Mouse (Mus musculus) embryonic fibroblast, embryonic 13.5 days (primary cell): ENCODE measurements at regions not wholly inside any gene's neighbourhood (a gene's known extent, or its start where the extent isn't known, plus 50 kb on each side); places are given as distances from the start of the nearest gene placed in this dataset.

ENCODE experiments used
- H3K27ac ChIP-seq: 2 replicates; pipeline ENCODE4 v1.5.1; 2012; ENCODE audit warnings: low read length, control low read depth, inconsistent platforms; ENCODE audit not compliant: insufficient read depth
- H3K4me1 ChIP-seq: 2 replicates; pipeline ENCODE4 v1.6.1; 2011; ENCODE audit warnings: low read length; ENCODE audit not compliant: control insufficient read depth, insufficient read depth
- H3K4me3 ChIP-seq: 2 replicates; pipeline ENCODE4 v1.5.1; 2011; ENCODE audit warnings: mild to moderate bottlenecking, control low read depth, low read length; ENCODE audit not compliant: insufficient read depth
- CTCF ChIP-seq: IDR thresholded peaks from 2 replicates; pipeline ENCODE4 v1.5.1; 2011; ENCODE audit warnings: mild to moderate bottlenecking, control low read depth, low read length, moderate library complexity, borderline replicate concordance; ENCODE audit not compliant: insufficient read depth
- POLR2A ChIP-seq: IDR thresholded peaks from 2 replicates; pipeline ENCODE4 v1.6.1; 2011; ENCODE audit warnings: low read depth, mild to moderate bottlenecking, control low read depth, low read length, moderate library complexity

GRCm38 (mm10) chr1:57155869-57156268 lies 177.4 kb upstream of the Satb2 start:
- H3K27ac ChIP-seq, result no peak overlapping the region
- no peak for TF ChIP-seq POLR2A
- TF ChIP-seq CTCF, result no peak
- H3K4me3 ChIP-seq, result no peak overlapping the region
- H3K4me1 ChIP-seq, result no peaks in the 10 kb centered on the region

DNA sequence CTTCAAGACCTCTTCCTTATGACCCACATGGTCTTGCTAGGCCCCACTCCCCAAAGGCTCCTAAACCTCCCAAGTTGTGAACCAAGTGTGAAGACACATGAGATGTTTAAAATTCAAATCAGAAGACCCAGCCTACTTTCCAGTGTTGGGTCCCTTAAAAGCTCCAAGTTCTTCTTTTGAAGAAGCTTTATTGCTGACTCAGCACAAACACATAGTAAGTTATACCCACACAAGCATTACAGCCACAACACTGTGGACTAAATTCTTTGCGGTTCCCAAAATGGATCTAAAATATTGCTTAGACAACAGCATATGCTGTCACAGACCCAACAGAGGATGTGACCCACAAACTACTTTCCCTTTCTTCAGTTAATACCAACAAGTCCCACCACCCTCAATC lies 186.0 kb upstream of the Satb2 start:
- TF ChIP-seq CTCF, result no peak
- TF ChIP-seq POLR2A, result no peak
- Histone ChIP-seq H3K4me1 (no peaks in the 10 kb centered on the region), H3K4me3 (no peak overlapping the region), H3K27ac (no peak overlapping the region)

- no peak for TF ChIP-seq CTCF
- Histone ChIP-seq H3K4me1 (no peaks in the 10 kb centered on the region), H3K4me3 (no peak overlapping the region), H3K27ac (no peak overlapping the region)
Measured at GRCm38 (mm10) chr1:57174289-57174890, 195.9 kb upstream of the Satb2 start.

- Histone ChIP-seq H3K27ac (no peak overlapping the region), H3K4me3 (no peak overlapping the region), H3K4me1 (no peaks in the 10 kb centered on the region)
- TF ChIP-seq POLR2A (no peak), CTCF (no peak)
Measured at GRCm38 (mm10) chr1:57188796-57189319, 188.6 kb upstream of the 1700066M21Rik start.

DNA sequence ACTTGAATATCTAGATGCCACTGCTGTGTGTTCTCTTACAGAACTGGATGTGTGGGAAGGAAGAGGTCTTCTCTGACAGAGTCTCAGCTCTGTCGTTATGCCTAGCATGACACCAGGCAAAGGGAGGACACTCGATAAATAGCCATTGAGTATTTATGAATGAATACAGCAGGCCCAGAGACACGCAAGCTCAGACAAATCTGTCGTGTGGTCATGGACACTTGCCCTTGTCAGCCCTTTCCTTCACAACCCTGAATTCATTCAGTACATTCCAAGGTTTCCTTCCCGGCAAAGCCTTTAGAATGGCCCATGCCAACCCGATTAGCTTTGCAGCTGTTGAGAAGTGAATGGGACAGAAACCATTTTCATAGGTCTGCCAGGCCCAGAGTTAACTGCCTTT lies 176.1 kb upstream of the 1700066M21Rik start:
- Histone ChIP-seq H3K4me1 (no peaks in the 10 kb centered on the region), H3K4me3 (no peak overlapping the region), H3K27ac (no peak overlapping the region)
- TF ChIP-seq POLR2A, result no peak
- TF ChIP-seq CTCF, result no peak

- H3K27ac ChIP-seq, result no peak overlapping the region
- TF ChIP-seq CTCF (no peak), POLR2A (no peak)
- H3K4me1 ChIP-seq, result no peaks in the 10 kb centered on the region
- no peak overlapping the region for H3K4me3 ChIP-seq
Measured at GRCm38 (mm10) chr1:57204331-57204730, 173.1 kb upstream of the 1700066M21Rik start.

DNA sequence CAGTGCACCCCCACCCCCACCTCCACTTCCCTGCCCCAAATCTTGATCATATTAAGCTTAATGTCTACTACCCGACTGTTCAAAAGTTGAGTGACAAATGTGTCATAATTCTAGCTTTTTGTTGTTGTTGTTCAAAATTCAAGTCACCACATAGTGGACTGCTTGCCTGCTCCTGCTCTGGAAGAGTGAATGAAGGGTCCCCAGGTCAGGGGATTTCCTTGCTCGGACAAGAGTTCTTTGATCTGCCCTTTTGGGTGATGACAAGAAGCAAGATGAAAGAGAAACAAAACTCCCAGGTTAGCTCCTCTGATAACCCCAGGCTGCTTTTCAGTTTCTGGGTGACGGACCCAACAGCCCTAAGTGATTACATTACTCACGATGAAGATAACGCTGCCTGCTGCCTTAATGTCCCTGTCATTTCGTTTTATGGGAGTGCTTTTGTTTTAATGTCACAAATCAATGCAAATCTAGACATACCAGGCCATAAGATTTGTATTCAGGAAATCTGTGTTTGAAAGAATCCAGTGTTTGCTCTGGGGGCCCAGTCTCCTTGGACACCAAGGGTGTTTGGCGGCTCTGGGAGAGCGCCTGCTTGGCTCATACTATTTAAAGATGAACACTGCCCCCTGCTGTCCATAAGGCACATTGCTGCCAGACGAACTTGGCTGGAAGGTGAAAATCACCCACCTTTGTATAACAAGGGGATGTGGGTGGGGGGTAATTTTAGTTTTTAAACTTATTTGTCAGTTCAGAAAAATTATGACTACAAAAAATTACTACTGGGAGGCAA lies 172.0 kb upstream of the 1700066M21Rik start:
- no peaks in the 10 kb centered on the region for H3K4me1 ChIP-seq
- H3K27ac ChIP-seq, result no peak overlapping the region
- no peak overlapping the region for H3K4me3 ChIP-seq
- TF ChIP-seq POLR2A (no peak), CTCF (peak; percentile 62; the same call in 1 of the 2 replicates)

- TF ChIP-seq POLR2A (no peak), CTCF (no peak)
- H3K4me1 ChIP-seq, result no peaks in the 10 kb centered on the region
- H3K4me3 ChIP-seq, result no peak overlapping the region
- no peak overlapping the region for H3K27ac ChIP-seq
Measured at GRCm38 (mm10) chr1:57206496-57206895, 170.9 kb upstream of the 1700066M21Rik start.

GRCm38 (mm10) chr1:57206944-57207343 lies 170.5 kb upstream of the 1700066M21Rik start:
- H3K4me1 ChIP-seq, result no peaks in the 10 kb centered on the region
- H3K27ac ChIP-seq, result no peak overlapping the region
- H3K4me3 ChIP-seq, result no peak overlapping the region
- TF ChIP-seq POLR2A, result no peak
- no peak for TF ChIP-seq CTCF

- TF ChIP-seq CTCF, result no peak
- TF ChIP-seq POLR2A, result no peak
- Histone ChIP-seq H3K4me3 (no peak overlapping the region), H3K4me1 (no peaks in the 10 kb centered on the region), H3K27ac (no peak overlapping the region)
Measured at GRCm38 (mm10) chr1:57208415-57208814, 169.0 kb upstream of the 1700066M21Rik start.
